Comparison of ENCODE assay signal across 11 mouse cellular contexts in genomic region chr5:38505435-38505765, GRCm38 (mm10). TPM values are rescaled to one million over a fixed set of nuclear protein-coding genes. Genes with fewer than 3 reads are reported as not detected.
DNase-seq lines count a peak whose midpoint lies in the region; ATAC-seq and TF ChIP-seq lines count a peak whose summit lies in the region.
"Had no signal": no experiment of that assay in that cellular context is flagged by ENCODE, and none has a peak within 500 bp of the region (broad histone marks: within the 10 kb centered on the region; RNA-seq: fewer than 3 reads in every experiment).

No protein-coding gene starts in this region.

- TF ChIP-seq POLR2A in thymus, adult 2 months (IDR thresholded peaks at IDR 0.05; ENCODE audit: control insufficient read depth, extremely low read depth, insufficient read depth, low read length, poor library complexity), result no peak

- H3K27ac ChIP-seq in forebrain, embryonic 10.5 days, result peak overlapping the region; percentile 71
- H3K27ac ChIP-seq in forebrain, embryonic 11.5 days (ENCODE audit: low read depth, low read length), result no peak overlapping the region
- no peak overlapping the region for H3K27ac ChIP-seq in lung, postnatal 0 days (ENCODE audit: low read length)
- peak overlapping the region; percentile 71 for H3K27ac ChIP-seq in liver, embryonic 14.5 days
- H3K27ac ChIP-seq in thymus, adult 2 months (ENCODE audit: control insufficient read depth, insufficient read depth, low read length), result no peak overlapping the region
- H3K27ac ChIP-seq: neural tube, embryonic 15.5 days had no signal

- no peaks in the 10 kb centered on the region for H3K27me3 ChIP-seq in forebrain, embryonic 10.5 days (ENCODE audit: poor library complexity, severe bottlenecking)
- no peaks in the 10 kb centered on the region for H3K27me3 ChIP-seq in forebrain, embryonic 11.5 days (ENCODE audit: control insufficient read depth, insufficient read depth, low read length)
- H3K27me3 ChIP-seq in lung, postnatal 0 days (replicated peaks; ENCODE audit: insufficient read depth, low read length), result no peaks in the 10 kb centered on the region
- no peaks in the 10 kb centered on the region for H3K27me3 ChIP-seq in liver, embryonic 14.5 days (ENCODE audit: control insufficient read depth, insufficient read depth, low read length)
- no peaks in the 10 kb centered on the region for H3K27me3 ChIP-seq in thymus, adult 2 months (ENCODE audit: control insufficient read depth, insufficient read depth, low read length)
- H3K27me3 ChIP-seq: neural tube, embryonic 15.5 days had no signal

- ATAC-seq in forebrain, embryonic 11.5 days (replicated peaks; ENCODE audit: low FRiP score), result no peak
- peak; percentile 16; the same call in 1 of the 2 replicates for ATAC-seq in lung, postnatal 0 days
- peak; percentile 7; the same call in 1 of the 2 replicates for ATAC-seq in liver, embryonic 14.5 days (ENCODE audit: insufficient read depth)
- no peak for ATAC-seq in CD4-positive, CD25-positive, alpha-beta regulatory T cell, adult 4 months

- H3K9ac ChIP-seq in forebrain, embryonic 11.5 days (ENCODE audit: low read length), result no peak overlapping the region
- H3K9ac ChIP-seq in lung, postnatal 0 days (replicated peaks; ENCODE audit: low read depth), result no peak overlapping the region
- peak overlapping the region; percentile 35 for H3K9ac ChIP-seq in liver, embryonic 14.5 days (replicated peaks)
- H3K9ac ChIP-seq: neural tube, embryonic 15.5 days had no signal

- H3K4me3 ChIP-seq in forebrain, embryonic 10.5 days, result no peak overlapping the region
- H3K4me3 ChIP-seq in forebrain, embryonic 11.5 days (ENCODE audit: low read depth, low read length), result no peak overlapping the region
- no peak overlapping the region for H3K4me3 ChIP-seq in lung, postnatal 0 days (ENCODE audit: low read depth, low read length)
- H3K4me3 ChIP-seq in liver, embryonic 14.5 days (ENCODE audit: insufficient read depth in 1 of 2, low read depth in 2 of 2, low read length in 2 of 2), result no peak overlapping the region
- H3K4me3 ChIP-seq in thymus, adult 2 months (ENCODE audit: control insufficient read depth, insufficient read depth, low read length), result no peak overlapping the region
- H3K4me3 ChIP-seq: neural tube, embryonic 15.5 days had no signal

- no peak for DNase-seq in forebrain, embryonic 10.5 days (ENCODE audit: extremely low spot score, low spot score)
- no peak for DNase-seq in forebrain, embryonic 11.5 days (ENCODE audit: low spot score)
- peak; percentile 32 for DNase-seq in lung, postnatal 0 days (ENCODE audit: low spot score)
- no peak for DNase-seq in lung, postnatal 10 days
- DNase-seq in liver, embryonic 14.5 days (ENCODE audit: low read depth in 3 of 3, low spot score in 3 of 3), result peak in 2 of 3 experiments; percentile 36 to 47
- DNase-seq in MN1 (ENCODE audit: low spot score), result no peak
- no peak for DNase-seq in thymus, adult 2 months
- DNase-seq: embryo, embryonic 11 days; kidney, adult 8-10 months had no signal

- no peaks in the 10 kb centered on the region for H3K9me3 ChIP-seq in forebrain, embryonic 10.5 days
- no peaks in the 10 kb centered on the region for H3K9me3 ChIP-seq in forebrain, embryonic 11.5 days (ENCODE audit: control insufficient read depth, low read length)
- no peaks in the 10 kb centered on the region for H3K9me3 ChIP-seq in lung, postnatal 0 days (ENCODE audit: low read length)
- H3K9me3 ChIP-seq in liver, embryonic 14.5 days (ENCODE audit: control insufficient read depth, low read length), result no peaks in the 10 kb centered on the region
- H3K9me3 ChIP-seq: neural tube, embryonic 15.5 days had no signal

- WGBS in forebrain, embryonic 10.5 days, result 76% methylated on average over 3 of the region's 3 CpGs
- WGBS in forebrain, embryonic 11.5 days, result 72% methylated on average over 3 of the region's 3 CpGs
- 62% methylated on average over 3 of the region's 3 CpGs for WGBS in lung, postnatal 0 days
- 14% methylated on average over 3 of the region's 3 CpGs for WGBS in liver, embryonic 14.5 days (ENCODE audit: insufficient replicate concordance)
- WGBS in thymus, adult 2 months, result 37% methylated on average over 3 of the region's 3 CpGs

- peaks cover 9% of the 10 kb centered on the region for H3K4me1 ChIP-seq in forebrain, embryonic 10.5 days
- no peaks in the 10 kb centered on the region for H3K4me1 ChIP-seq in forebrain, embryonic 11.5 days (replicated peaks; ENCODE audit: control insufficient read depth, insufficient read depth, low read length)
- no peaks in the 10 kb centered on the region for H3K4me1 ChIP-seq in lung, postnatal 0 days (ENCODE audit: insufficient read depth, low read depth, low read length)
- H3K4me1 ChIP-seq in liver, embryonic 14.5 days (replicated peaks; ENCODE audit: control insufficient read depth in 2 of 2, insufficient read depth in 2 of 2, low read length in 1 of 2), result peaks cover 37 to 77% of the 10 kb centered on the region in 2 experiments
- H3K4me1 ChIP-seq in thymus, adult 2 months (replicated peaks; ENCODE audit: control insufficient read depth, insufficient read depth, low read length), result no peaks in the 10 kb centered on the region
- H3K4me1 ChIP-seq: neural tube, embryonic 15.5 days had no signal

- no peaks in the 10 kb centered on the region for H3K36me3 ChIP-seq in forebrain, embryonic 10.5 days (replicated peaks)
- H3K36me3 ChIP-seq in forebrain, embryonic 11.5 days (ENCODE audit: control insufficient read depth, insufficient read depth, low read length), result no peaks in the 10 kb centered on the region
- H3K36me3 ChIP-seq in lung, postnatal 0 days (ENCODE audit: insufficient read depth, low read length), result no peaks in the 10 kb centered on the region
- H3K36me3 ChIP-seq in liver, embryonic 14.5 days (replicated peaks; ENCODE audit: control insufficient read depth, insufficient read depth, low read depth), result no peaks in the 10 kb centered on the region
- H3K36me3 ChIP-seq in thymus, adult 2 months (ENCODE audit: control insufficient read depth, insufficient read depth, low read length), result no peaks in the 10 kb centered on the region
- H3K36me3 ChIP-seq: neural tube, embryonic 15.5 days had no signal

- H3K4me2 ChIP-seq in forebrain, embryonic 11.5 days (ENCODE audit: low read depth, low read length, severe bottlenecking), result no peak overlapping the region
- H3K4me2 ChIP-seq in lung, postnatal 0 days (replicated peaks; ENCODE audit: low read depth, low read length), result no peak overlapping the region
- H3K4me2 ChIP-seq in liver, embryonic 14.5 days (ENCODE audit: low read depth), result peak overlapping the region; percentile 36
- H3K4me2 ChIP-seq: neural tube, embryonic 15.5 days had no signal

- TF ChIP-seq CTCF in lung, postnatal 0 days (IDR thresholded peaks at IDR 0.05), result no peak
- no peak for TF ChIP-seq CTCF in liver, embryonic 14.5 days (IDR thresholded peaks at IDR 0.05; ENCODE audit: low read depth)
- no peak for TF ChIP-seq CTCF in thymus, adult 2 months (IDR thresholded peaks at IDR 0.05; ENCODE audit: borderline replicate concordance, control insufficient read depth, extremely low read depth, insufficient read depth, low read length, poor library complexity)

- no peak for TF ChIP-seq EP300 in lung, postnatal 0 days (IDR thresholded peaks at IDR 0.05)
- no peak for TF ChIP-seq EP300 in liver, embryonic 14.5 days (IDR thresholded peaks at IDR 0.05; ENCODE audit: low read depth)

RNA-seq across cellular contexts. Expression of gene Slc2a9, which starts 2.5 kb away (rescaled TPM):
- polyA plus RNA-seq in forebrain, embryonic 10.5 days (2016; fragmentation: Nextera tagmentation; extraction: Ambion mirVana), result 0.22 and 0.47 TPM in 2 replicates
- 0.37 TPM in 1 of 2 replicates, not detected in the other for polyA plus RNA-seq in forebrain, embryonic 11.5 days (2014; fragmentation: Nextera tagmentation; extraction: Ambion mirVana)
- polyA plus RNA-seq in lung, postnatal 0 days (2015; fragmentation: Nextera tagmentation; extraction: Ambion mirVana), result 2.2 and 2.4 TPM in 2 replicates
- polyA plus RNA-seq in liver, embryonic 14.5 days (2012; rRNA removed), result 1.1 and 1.6 TPM in 2 replicates
- polyA plus RNA-seq in liver, embryonic 14.5 days (2014; fragmentation: Nextera tagmentation; extraction: Ambion mirVana), result 1.8 and 1.9 TPM in 2 replicates
- 1 to 10 TPM; 7.9 TPM for polyA plus RNA-seq in CD4-positive, CD25-positive, alpha-beta regulatory T cell, adult 4 months (2017; shearing (Covaris generic))
- 6.5 and 9.0 TPM in 2 replicates for polyA plus RNA-seq in thymus, adult 2 months (2012; rRNA removed)

RNA-seq across cellular contexts. Expression of gene Wdr1, which starts 57.6 kb away (rescaled TPM):
- polyA plus RNA-seq in forebrain, embryonic 10.5 days (2016; fragmentation: Nextera tagmentation; extraction: Ambion mirVana), result 171 and 173 TPM in 2 replicates
- polyA plus RNA-seq in forebrain, embryonic 11.5 days (2014; fragmentation: Nextera tagmentation; extraction: Ambion mirVana), result 157 and 174 TPM in 2 replicates
- polyA plus RNA-seq in lung, postnatal 0 days (2015; fragmentation: Nextera tagmentation; extraction: Ambion mirVana), result 158 and 175 TPM in 2 replicates
- polyA plus RNA-seq in liver, embryonic 14.5 days (2012; rRNA removed), result 38.1 and 42.5 TPM in 2 replicates
- polyA plus RNA-seq in liver, embryonic 14.5 days (2014; fragmentation: Nextera tagmentation; extraction: Ambion mirVana), result 74.4 and 81.5 TPM in 2 replicates
- polyA plus RNA-seq in CD4-positive, CD25-positive, alpha-beta regulatory T cell, adult 4 months (2017; shearing (Covaris generic)), result 100 to 1,000 TPM; 366 to 443 TPM
- polyA plus RNA-seq in thymus, adult 2 months (2012; rRNA removed), result 272 and 306 TPM in 2 replicates

Comparison
In these comparisons a context has a peak if more than half of its experiments do, and no peak if none do; other contexts are left out.
1. DNase-seq: peak in lung, postnatal 0 days (single experiment) and liver, embryonic 14.5 days (2 of 3); none in forebrain, embryonic 10.5 days (single experiment), forebrain, embryonic 11.5 days (single experiment), lung, postnatal 10 days (single experiment), MN1 (single experiment) and thymus, adult 2 months (single experiment).
2. H3K27ac ChIP-seq: peak in forebrain, embryonic 10.5 days (single experiment) and liver, embryonic 14.5 days (single experiment); none in forebrain, embryonic 11.5 days (single experiment), lung, postnatal 0 days (single experiment) and thymus, adult 2 months (single experiment).
3. ATAC-seq: peak in lung, postnatal 0 days (single experiment) and liver, embryonic 14.5 days (single experiment); none in forebrain, embryonic 11.5 days (single experiment) and CD4-positive, CD25-positive, alpha-beta regulatory T cell, adult 4 months (single experiment).